ENCODE assay signal across 8 mouse cellular contexts in genomic region chr11:5140619-5141018, GRCm38 (mm10). TPM values are rescaled to one million over a fixed set of nuclear protein-coding genes. Genes with fewer than 3 reads are reported as not detected.
DNase-seq lines count a peak whose midpoint lies in the region; ATAC-seq and TF ChIP-seq lines count a peak whose summit lies in the region.

No protein-coding gene starts in this region.

- no peak overlapping the region for H3K4me3 ChIP-seq in embryonic facial prominence, embryonic 14.5 days (ENCODE audit: low read depth, low read length)
- H3K4me3 ChIP-seq in embryonic facial prominence, embryonic 10.5 days, result no peak overlapping the region
- H3K4me3 ChIP-seq in MEL (ENCODE audit: control insufficient read depth in 1 of 2, insufficient read depth in 1 of 2, low read depth in 2 of 2, low read length in 2 of 2), result no peak overlapping the region
- H3K4me3 ChIP-seq in heart, embryonic 16.5 days (ENCODE audit: low read length), result no peak overlapping the region

- peak; percentile 43 to 56; a peak in 3 of 4 replicates for TF ChIP-seq EP300 in MEL (IDR thresholded peaks at IDR 0.05; ENCODE audit: low read depth in 1 of 2, low read length in 2 of 2)

- H3K4me2 ChIP-seq in embryonic facial prominence, embryonic 14.5 days (ENCODE audit: low read depth, low read length), result no peak overlapping the region
- H3K4me2 ChIP-seq in heart, embryonic 16.5 days (ENCODE audit: low read depth, low read length), result no peak overlapping the region

- TF ChIP-seq RAD21 in MEL (IDR thresholded peaks at IDR 0.05; ENCODE audit: low read depth, low read length), result no peak

- H3K4me1 ChIP-seq in embryonic facial prominence, embryonic 14.5 days (ENCODE audit: control insufficient read depth, insufficient read depth, low read length), result peaks cover 8% of the 10 kb centered on the region; the same call in 1 of the 2 replicates
- peaks cover 19% of the 10 kb centered on the region for H3K4me1 ChIP-seq in embryonic facial prominence, embryonic 10.5 days
- H3K4me1 ChIP-seq in MEL (ENCODE audit: control insufficient read depth in 1 of 2, insufficient read depth in 2 of 2, low read length in 2 of 2), result peaks cover 0 to 3% of the 10 kb centered on the region in 2 experiments; a peak in 1 of 4 replicates
- peaks cover 16% of the 10 kb centered on the region for H3K4me1 ChIP-seq in heart, embryonic 16.5 days (ENCODE audit: control insufficient read depth, insufficient read depth, low read length)

- peak overlapping the region; percentile 19; the same call in 1 of the 2 replicates for H3K9ac ChIP-seq in embryonic facial prominence, embryonic 14.5 days (ENCODE audit: low read depth, low read length)
- no peak overlapping the region for H3K9ac ChIP-seq in MEL (ENCODE audit: control insufficient read depth, low read depth, low read length, poor library complexity, severe bottlenecking)
- no peak overlapping the region for H3K9ac ChIP-seq in heart, embryonic 16.5 days (ENCODE audit: low read length)

- no peak overlapping the region; the same call in 1 of the 2 replicates for H3K27ac ChIP-seq in embryonic facial prominence, embryonic 14.5 days (replicated peaks; ENCODE audit: low read depth, low read length)
- no peak overlapping the region for H3K27ac ChIP-seq in embryonic facial prominence, embryonic 10.5 days (replicated peaks)
- H3K27ac ChIP-seq in MEL (ENCODE audit: control insufficient read depth, low read depth, low read length), result no peak overlapping the region
- peak overlapping the region; percentile 51 for H3K27ac ChIP-seq in heart, embryonic 16.5 days (ENCODE audit: low read length)

- H3K27me3 ChIP-seq in embryonic facial prominence, embryonic 14.5 days (replicated peaks; ENCODE audit: control insufficient read depth, insufficient read depth, low read length), result no peaks in the 10 kb centered on the region
- H3K27me3 ChIP-seq in embryonic facial prominence, embryonic 10.5 days (replicated peaks; ENCODE audit: low read depth, poor library complexity, severe bottlenecking), result no peaks in the 10 kb centered on the region
- no peaks in the 10 kb centered on the region for H3K27me3 ChIP-seq in MEL (ENCODE audit: control insufficient read depth in 1 of 2, insufficient read depth in 2 of 2, low read length in 2 of 2)
- no peaks in the 10 kb centered on the region for H3K27me3 ChIP-seq in heart, embryonic 16.5 days (ENCODE audit: control insufficient read depth, insufficient read depth, low read length)

- H3K79me2 ChIP-seq in MEL (ENCODE audit: control insufficient read depth, insufficient read depth, low read length, poor library complexity), result no peaks in the 10 kb centered on the region

- 50% methylated on average over 8 of the region's 8 CpGs for WGBS in embryonic facial prominence, embryonic 14.5 days
- WGBS in embryonic facial prominence, embryonic 10.5 days, result 78% methylated on average over 8 of the region's 8 CpGs
- 9% methylated on average over 8 of the region's 8 CpGs for WGBS in heart, embryonic 16.5 days

- no peaks in the 10 kb centered on the region for H3K9me3 ChIP-seq in embryonic facial prominence, embryonic 14.5 days (ENCODE audit: control insufficient read depth, low read length)
- no peaks in the 10 kb centered on the region for H3K9me3 ChIP-seq in embryonic facial prominence, embryonic 10.5 days
- no peaks in the 10 kb centered on the region for H3K9me3 ChIP-seq in MEL (replicated peaks; ENCODE audit: insufficient read depth, low read length)
- no peaks in the 10 kb centered on the region for H3K9me3 ChIP-seq in heart, embryonic 16.5 days (replicated peaks; ENCODE audit: control insufficient read depth, low read length)

- H3K36me3 ChIP-seq in embryonic facial prominence, embryonic 14.5 days (ENCODE audit: control insufficient read depth, insufficient read depth, low read length), result no peaks in the 10 kb centered on the region
- no peaks in the 10 kb centered on the region for H3K36me3 ChIP-seq in embryonic facial prominence, embryonic 10.5 days (replicated peaks)
- no peaks in the 10 kb centered on the region for H3K36me3 ChIP-seq in MEL (ENCODE audit: control insufficient read depth in 1 of 2, insufficient read depth in 2 of 2, low read length in 2 of 2)
- no peaks in the 10 kb centered on the region for H3K36me3 ChIP-seq in heart, embryonic 16.5 days (ENCODE audit: control insufficient read depth, insufficient read depth)

- peak; percentile 47; the same call in 1 of the 2 replicates for ATAC-seq in embryonic facial prominence, embryonic 14.5 days (ENCODE audit: low read depth)
- peak; percentile 82 for ATAC-seq in heart, embryonic 16.5 days (replicated peaks; ENCODE audit: extremely low read depth, insufficient read depth, low FRiP score)
- no peak for ATAC-seq in monocyte, adult 5-6 weeks (replicated peaks; ENCODE audit: insufficient number of reproducible peaks, low FRiP score, low TSS enrichment, poor library complexity, severe bottlenecking)

- DNase-seq in embryonic facial prominence, embryonic 14.5 days (ENCODE audit: low spot score), result peak; percentile 71
- DNase-seq in embryonic facial prominence, embryonic 10.5 days (ENCODE audit: low spot score), result no peak
- peak; percentile 86 for DNase-seq in MEL (ENCODE audit: low read depth, low spot score)
- DNase-seq in cerebellum, postnatal 14 days, result peak; percentile 78 to 85
- peak; percentile 81 to 88 for DNase-seq in kidney, postnatal 4 days
- peak; percentile 76 for DNase-seq in ovary, postnatal 36 days (ENCODE audit: low spot score)

- TF ChIP-seq CTCF in MEL (IDR thresholded peaks at IDR 0.05 in 2 of 3, conservative IDR thresholded peaks at IDR 0.05 in 1 of 3; ENCODE audit: control insufficient read depth in 1 of 3, insufficient read depth in 1 of 3, low read depth in 2 of 3, low read length in 3 of 3, poor library complexity in 1 of 3, severe bottlenecking in 1 of 3), result no peak

- TF ChIP-seq POLR2A in MEL (IDR thresholded peaks at IDR 0.05; ENCODE audit: control insufficient read depth in 1 of 2, insufficient read depth in 1 of 2, low read depth in 1 of 2, low read length in 2 of 2, poor library complexity in 1 of 2), result no peak

TF ChIP-seq in MEL, 35 proteins besides CTCF, POLR2A, EP300 and RAD21:
- TF ChIP-seq BHLHE40 (IDR thresholded peaks at IDR 0.05; ENCODE audit: borderline replicate concordance, low read depth, low read length), result no peak
- no peak for TF ChIP-seq ZMIZ1 (IDR thresholded peaks at IDR 0.05; ENCODE audit: low read depth, low read length)
- TF ChIP-seq TCF12 (IDR thresholded peaks at IDR 0.05; ENCODE audit: low read depth, low read length), result peak; percentile 34
- TF ChIP-seq MYB (IDR thresholded peaks at IDR 0.05; ENCODE audit: low read depth, low read length), result no peak
- no peak for TF ChIP-seq MYC (IDR thresholded peaks at IDR 0.05; ENCODE audit: low read depth, low read length)
- TF ChIP-seq TBP (IDR thresholded peaks at IDR 0.05; ENCODE audit: low read depth, low read length), result peak; percentile 43; the same call in 1 of the 2 replicates
- 0 out of 2 replicates have a peak, but pooled peaks have one; percentile 24 for TF ChIP-seq ETS1 (IDR thresholded peaks at IDR 0.05; ENCODE audit: low read depth, low read length)
- no peak for TF ChIP-seq E2F4 (IDR thresholded peaks at IDR 0.05; ENCODE audit: borderline replicate concordance, low read depth, low read length)
- peak; percentile 74; the same call in 1 of the 2 replicates for TF ChIP-seq RCOR1 (IDR thresholded peaks at IDR 0.05; ENCODE audit: low read depth, low read length)
- TF ChIP-seq UBTF (IDR thresholded peaks at IDR 0.05; ENCODE audit: borderline replicate concordance, insufficient read depth, low read depth, low read length), result no peak
- peak; percentile 32; the same call in 1 of the 2 replicates for TF ChIP-seq GATA1 (IDR thresholded peaks at IDR 0.05; ENCODE audit: low read depth, low read length)
- peak; percentile 32; the same call in 1 of the 2 replicates for TF ChIP-seq TAL1 (IDR thresholded peaks at IDR 0.05; ENCODE audit: low read length)
TF ChIP-seq in MEL: peak in this region for 6.

RNA-seq across cellular contexts. Expression of gene Emid1, which starts 11.4 kb away (rescaled TPM):
- polyA plus RNA-seq in embryonic facial prominence, embryonic 14.5 days (2014; fragmentation: Nextera tagmentation; extraction: Ambion mirVana), result 38.0 and 41.9 TPM in 2 replicates
- 13.1 and 24.6 TPM in 2 replicates for polyA plus RNA-seq in embryonic facial prominence, embryonic 10.5 days (2016; fragmentation: Nextera tagmentation; extraction: Ambion mirVana)
- 0.15 TPM in 1 of 2 replicates, not detected in the other for total RNA-seq in MEL (2012; rRNA removed)
- polyA plus RNA-seq in MEL (2012; ENCODE audit: insufficient read depth in 1 of 2, insufficient read length in 2 of 2, low read depth in 1 of 2, low replicate concordance in 2 of 2, missing spikeins in 1 of 2), result under 1 TPM in 1 of 2 experiments, not detected in 1; 0.10 TPM
- 8.0 and 10.6 TPM in 2 replicates for polyA plus RNA-seq in heart, embryonic 16.5 days (2015; fragmentation: Nextera tagmentation; extraction: Ambion mirVana)
- 7.4 to 24.4 TPM (median 10.2 TPM) in 3 replicates for total RNA-seq in monocyte, adult 5-6 weeks (2017)

RNA-seq across cellular contexts. Expression of gene Ewsr1, which starts 41.6 kb away (rescaled TPM):
- polyA plus RNA-seq in embryonic facial prominence, embryonic 14.5 days (2014; fragmentation: Nextera tagmentation; extraction: Ambion mirVana), result 283 and 350 TPM in 2 replicates
- polyA plus RNA-seq in embryonic facial prominence, embryonic 10.5 days (2016; fragmentation: Nextera tagmentation; extraction: Ambion mirVana), result 961 and 969 TPM in 2 replicates
- total RNA-seq in MEL (2012; rRNA removed), result 435 and 452 TPM in 2 replicates
- 1,000 to 10,000 TPM in 1 of 2 experiments, 100 to 1,000 TPM in 1; 570 to 1,336 TPM for polyA plus RNA-seq in MEL (2012; ENCODE audit: insufficient read depth in 1 of 2, insufficient read length in 2 of 2, low read depth in 1 of 2, low replicate concordance in 2 of 2, missing spikeins in 1 of 2)
- 460 and 463 TPM in 2 replicates for polyA plus RNA-seq in heart, embryonic 16.5 days (2015; fragmentation: Nextera tagmentation; extraction: Ambion mirVana)
- total RNA-seq in monocyte, adult 5-6 weeks (2017), result 492 to 570 TPM (median 517 TPM) in 3 replicates

RNA-seq across cellular contexts. Expression of gene Rhbdd3, which starts 41.9 kb away (rescaled TPM):
- 21.8 and 26.5 TPM in 2 replicates for polyA plus RNA-seq in embryonic facial prominence, embryonic 14.5 days (2014; fragmentation: Nextera tagmentation; extraction: Ambion mirVana)
- 30.8 and 31.9 TPM in 2 replicates for polyA plus RNA-seq in embryonic facial prominence, embryonic 10.5 days (2016; fragmentation: Nextera tagmentation; extraction: Ambion mirVana)
- 35.9 TPM in 2 replicates for total RNA-seq in MEL (2012; rRNA removed)
- 10 to 100 TPM in 1 of 2 experiments, not detected in 1; 55.7 TPM for polyA plus RNA-seq in MEL (2012; ENCODE audit: insufficient read depth in 1 of 2, insufficient read length in 2 of 2, low read depth in 1 of 2, low replicate concordance in 2 of 2, missing spikeins in 1 of 2)
- 30.5 and 33.0 TPM in 2 replicates for polyA plus RNA-seq in heart, embryonic 16.5 days (2015; fragmentation: Nextera tagmentation; extraction: Ambion mirVana)
- total RNA-seq in monocyte, adult 5-6 weeks (2017), result 1.6 to 13.7 TPM (median 9.1 TPM) in 3 replicates
